12 mouse cellular contexts compared by ENCODE assay signal in the genomic region with DNA sequence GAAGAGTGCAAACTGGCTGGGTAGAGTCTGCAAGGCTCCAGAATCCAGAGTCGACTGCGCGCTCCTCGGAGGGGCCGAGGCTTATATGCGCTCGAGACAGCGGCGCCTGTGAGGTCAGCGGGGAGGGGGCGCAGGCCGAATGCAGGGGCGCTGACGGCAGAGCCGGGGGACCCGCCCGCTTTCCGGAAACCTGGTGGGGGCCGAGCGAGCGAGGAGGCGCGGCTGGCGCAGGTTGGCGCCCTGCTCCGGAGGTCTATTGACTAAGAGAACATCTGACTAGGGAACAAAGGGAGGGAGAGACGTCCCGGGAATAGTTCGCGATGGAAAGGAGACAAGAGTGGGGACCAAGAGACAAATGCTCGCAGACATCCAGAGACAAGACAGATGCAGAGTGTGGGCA. TPM values are rescaled to one million over a fixed set of nuclear protein-coding genes. Genes with fewer than 3 reads are reported as not detected.
DNase-seq lines count a peak whose midpoint lies in the region; ATAC-seq lines count a peak whose summit lies in the region.
"Had no signal": no experiment of that assay in that cellular context is flagged by ENCODE, and none has a peak within 500 bp of the region (broad histone marks: within the 10 kb centered on the region; RNA-seq: fewer than 3 reads in every experiment).

A gene (minus strand): TSS at position 60 of the 400 bp plus-strand sequence.

- intact Hi-C loops in gastrocnemius, postnatal 14 days (cut with DNase I; ENCODE audit: low total_unique reads), result no loop called here

- under 1% methylated on average over 31 of the region's 31 CpGs for WGBS in kidney, embryonic 14.5 days
- 1% methylated on average over 31 of the region's 31 CpGs for WGBS in intestine, embryonic 14.5 days
- 1% methylated on average over 31 of the region's 31 CpGs for WGBS in neural tube, embryonic 12.5 days

- no peak within 1 kb of the TSS for H3K27ac ChIP-seq in kidney, embryonic 14.5 days (ENCODE audit: low read depth, low read length)
- H3K27ac ChIP-seq in intestine, embryonic 14.5 days (ENCODE audit: low read depth), result no peak within 1 kb of the TSS
- H3K27ac ChIP-seq in neural tube, embryonic 12.5 days, result no peak within 1 kb of the TSS

- peaks cover 8% of the 10 kb centered on the region; the same call in 1 of the 2 replicates for H3K4me1 ChIP-seq in kidney, embryonic 14.5 days (ENCODE audit: control insufficient read depth, insufficient read depth, low read length)
- no peaks in the 10 kb centered on the region for H3K4me1 ChIP-seq in intestine, embryonic 14.5 days (replicated peaks; ENCODE audit: control insufficient read depth, insufficient read depth, low read length)
- peaks cover 7% of the 10 kb centered on the region; the same call in 1 of the 2 replicates for H3K4me1 ChIP-seq in neural tube, embryonic 12.5 days

- H3K27me3 ChIP-seq in kidney, embryonic 14.5 days (ENCODE audit: control insufficient read depth, insufficient read depth, low read length), result peaks cover 24% of the 10 kb centered on the region
- H3K27me3 ChIP-seq in intestine, embryonic 14.5 days (replicated peaks; ENCODE audit: control insufficient read depth, insufficient read depth, low read length), result peaks cover 24% of the 10 kb centered on the region
- H3K27me3 ChIP-seq in neural tube, embryonic 12.5 days (replicated peaks), result peaks cover 22% of the 10 kb centered on the region

- no peak for DNase-seq in kidney, postnatal 4 days
- DNase-seq in embryo, embryonic 11.5 days (ENCODE audit: low read depth, low spot score), result peak; percentile 3
- DNase-seq in intestine, embryonic 14.5 days (ENCODE audit: low spot score), result no peak
- DNase-seq in cerebellum, adult 8-10 months, result no peak
- no peak for DNase-seq in spleen, postnatal 36 days (ENCODE audit: low spot score in 2 of 2)
- no peak for DNase-seq in gastrocnemius, postnatal 14 days
- DNase-seq: cerebellum, postnatal 10 days; kidney, postnatal 14 days; thymus, postnatal 25 days had no signal

- no peak for ATAC-seq in kidney, embryonic 14.5 days (ENCODE audit: low FRiP score, low TSS enrichment)
- ATAC-seq in intestine, embryonic 14.5 days (replicated peaks; ENCODE audit: low FRiP score, low TSS enrichment, low read depth), result no peak
- ATAC-seq in neural tube, embryonic 12.5 days (ENCODE audit: low FRiP score, low read depth), result no peak

- no peaks in the 10 kb centered on the region for H3K36me3 ChIP-seq in kidney, embryonic 14.5 days (ENCODE audit: control insufficient read depth, insufficient read depth, low read length)
- H3K36me3 ChIP-seq in intestine, embryonic 14.5 days (ENCODE audit: control insufficient read depth, insufficient read depth, low read length), result no peaks in the 10 kb centered on the region
- H3K36me3 ChIP-seq in neural tube, embryonic 12.5 days, result no peaks in the 10 kb centered on the region
- H3K36me3 ChIP-seq: G1E had no signal

- H3K4me3 ChIP-seq in kidney, embryonic 14.5 days (ENCODE audit: low read length), result peak within 1 kb of the TSS; percentile 38
- peak within 1 kb of the TSS; percentile 29 for H3K4me3 ChIP-seq in intestine, embryonic 14.5 days (ENCODE audit: low read depth, low read length)
- H3K4me3 ChIP-seq in neural tube, embryonic 12.5 days, result peak within 1 kb of the TSS; percentile 37

- peak within 1 kb of the TSS; percentile 44 for H3K9ac ChIP-seq in kidney, embryonic 14.5 days (ENCODE audit: low read depth, low read length)
- 0 out of 2 replicates have a peak within 1 kb of the TSS, but pooled peaks have one; percentile 29 for H3K9ac ChIP-seq in intestine, embryonic 14.5 days (ENCODE audit: low read length)
- 0 out of 2 replicates have a peak within 1 kb of the TSS, but pooled peaks have one; percentile 33 for H3K9ac ChIP-seq in neural tube, embryonic 12.5 days

- H3K4me2 ChIP-seq in kidney, embryonic 14.5 days (replicated peaks; ENCODE audit: low read depth, low read length), result peak within 1 kb of the TSS; percentile 61
- H3K4me2 ChIP-seq in intestine, embryonic 14.5 days (ENCODE audit: low read length), result peak within 1 kb of the TSS; percentile 57
- peak within 1 kb of the TSS; percentile 71 for H3K4me2 ChIP-seq in neural tube, embryonic 12.5 days (replicated peaks)

- no peaks in the 10 kb centered on the region for H3K9me3 ChIP-seq in kidney, embryonic 14.5 days (ENCODE audit: control insufficient read depth, low read length)
- no peaks in the 10 kb centered on the region for H3K9me3 ChIP-seq in intestine, embryonic 14.5 days (ENCODE audit: control insufficient read depth, low read length)
- H3K9me3 ChIP-seq in neural tube, embryonic 12.5 days, result no peaks in the 10 kb centered on the region
- H3K9me3 ChIP-seq: G1E had no signal

RNA-seq across cellular contexts. Expression of the gene that starts here (rescaled TPM):
- polyA plus RNA-seq in kidney, embryonic 14.5 days (2014; fragmentation: Nextera tagmentation; extraction: Ambion mirVana), result 4.3 and 5.9 TPM in 2 replicates
- 2.8 and 3.8 TPM in 2 replicates for polyA plus RNA-seq in intestine, embryonic 14.5 days (2014; fragmentation: Nextera tagmentation; extraction: Ambion mirVana)
- 0.41 and 0.66 TPM in 2 replicates for polyA plus RNA-seq in neural tube, embryonic 12.5 days (2016; fragmentation: Nextera tagmentation; extraction: Ambion mirVana)
- total RNA-seq in gastrocnemius, postnatal 14 days (2021), result not detected
- total RNA-seq: G1E had no signal
- polyA plus RNA-seq: G1E had no signal
